Mouse (Mus musculus): ENCODE data around the gene Farp1. TPM values are rescaled to one million over a fixed set of nuclear protein-coding genes. Genes with fewer than 3 reads are reported as not detected.

Farp1 gene
- total RNA-seq, 2 experiments from 2014 or later: 5.3 to 6.1 TPM

- no peak for DNase-seq (ENCODE audit: low spot score)
Observed at GRCm38 (mm10) chr14:121305316-121306064, 270.5 kb downstream of the Farp1 start.

- DNase-seq (ENCODE audit: low spot score): no peak
Observed at GRCm38 (mm10) chr14:121309909-121310308, 274.9 kb downstream of the Farp1 start.

GRCm38 (mm10) chr14:121310325-121311080 lies 275.5 kb downstream of the Farp1 start:
- no peak for DNase-seq (ENCODE audit: low spot score)

GRCm38 (mm10) chr14:121311083-121311482 lies 276.1 kb downstream of the Farp1 start:
- no peak for DNase-seq (ENCODE audit: low spot score)

GRCm38 (mm10) chr14:121313283-121313682 lies 278.3 kb downstream of the Farp1 start:
- no peak for DNase-seq (ENCODE audit: low spot score)

- no peak for DNase-seq (ENCODE audit: low spot score)
Observed at GRCm38 (mm10) chr14:121314934-121315333, 279.9 kb downstream of the Farp1 start.

- DNase-seq (ENCODE audit: low spot score): no peak
Observed at GRCm38 (mm10) chr14:121316136-121316535, 281.1 kb downstream of the Farp1 start.

- DNase-seq (ENCODE audit: low spot score): no peak
Observed at GRCm38 (mm10) chr14:121316631-121317311, 281.8 kb downstream of the Farp1 start.

GRCm38 (mm10) chr14:121317312-121317671 lies 282.3 kb downstream of the Farp1 start:
- DNase-seq (ENCODE audit: low spot score): no peak

- no peak for DNase-seq (ENCODE audit: low spot score)
Observed at GRCm38 (mm10) chr14:121318382-121318781, 283.4 kb downstream of the Farp1 start.

- no peak for DNase-seq (ENCODE audit: low spot score)
Observed at GRCm38 (mm10) chr14:121322150-121322549, 287.1 kb downstream of the Farp1 start.

GRCm38 (mm10) chr14:121322641-121323040 lies 287.6 kb downstream of the Farp1 start:
- no peak for DNase-seq (ENCODE audit: low spot score)

GRCm38 (mm10) chr14:121324521-121325330 lies 289.7 kb downstream of the Farp1 start:
- DNase-seq (ENCODE audit: low spot score): no peak

- DNase-seq (ENCODE audit: low spot score): no peak
Observed at GRCm38 (mm10) chr14:121326432-121326831, 291.4 kb downstream of the Farp1 start.

- DNase-seq (ENCODE audit: low spot score): no peak
Observed at GRCm38 (mm10) chr14:121328878-121329277, 293.9 kb downstream of the Farp1 start.

- no peak for DNase-seq (ENCODE audit: low spot score)
Observed at GRCm38 (mm10) chr14:121329401-121330089, 294.5 kb downstream of the Farp1 start.

GRCm38 (mm10) chr14:121330090-121330408 lies 295.0 kb downstream of the Farp1 start:
- no peak for DNase-seq (ENCODE audit: low spot score)

Data from gastrocnemius, adult 18-20 months (tissue).